8 mouse cellular contexts compared by ENCODE assay signal in genomic region chr10:68136480-68137083, GRCm38 (mm10).
DNase-seq lines count a peak whose midpoint lies in the region; ATAC-seq lines count a peak whose summit lies in the region.

No protein-coding gene starts in this region.

- H3K27ac ChIP-seq in hindbrain, embryonic 12.5 days = peak overlapping the region; percentile 88
- H3K27ac ChIP-seq in lung, embryonic 15.5 days = peak overlapping the region; percentile 93

- H3K27me3 ChIP-seq in hindbrain, embryonic 12.5 days = no peaks in the 10 kb centered on the region
- no peaks in the 10 kb centered on the region for H3K27me3 ChIP-seq in lung, embryonic 15.5 days

- H3K9me3 ChIP-seq in hindbrain, embryonic 12.5 days (replicated peaks) = no peaks in the 10 kb centered on the region
- no peaks in the 10 kb centered on the region for H3K9me3 ChIP-seq in lung, embryonic 15.5 days

- peak; percentile 75 for DNase-seq in WW6 (ENCODE audit: low read depth, low spot score)
- peak; percentile 55 to 62 for DNase-seq in frontal cortex, postnatal 25 days (ENCODE audit: low spot score in 2 of 2)
- peak; percentile 59 to 72 for DNase-seq in layer of hippocampus, postnatal 10 days (ENCODE audit: low spot score in 2 of 2)
- peak; percentile 90 for DNase-seq in ovary, adult 18-20 months (ENCODE audit: low spot score)
- peak; percentile 45 for DNase-seq in thymus, postnatal 14 days

- H3K36me3 ChIP-seq in hindbrain, embryonic 12.5 days = 0 out of 2 replicates have a peak, but pooled peaks cover 7% of the 10 kb centered on the region
- H3K36me3 ChIP-seq in lung, embryonic 15.5 days = peaks cover 18% of the 10 kb centered on the region

- H3K4me3 ChIP-seq in hindbrain, embryonic 12.5 days = peak overlapping the region; percentile 33
- peak overlapping the region; percentile 51 for H3K4me3 ChIP-seq in lung, embryonic 15.5 days

- peak overlapping the region; percentile 65 for H3K4me2 ChIP-seq in hindbrain, embryonic 12.5 days (replicated peaks)
- H3K4me2 ChIP-seq in lung, embryonic 15.5 days = peak overlapping the region; percentile 59

- peak; percentile 84 for ATAC-seq in common myeloid progenitor, adult 5-6 weeks (replicated peaks; ENCODE audit: low read depth, poor library complexity, severe bottlenecking)
- ATAC-seq in hindbrain, embryonic 12.5 days (ENCODE audit: low FRiP score) = peak; percentile 87
- ATAC-seq in lung, embryonic 15.5 days (ENCODE audit: borderline replicate concordance, extremely low read depth, low FRiP score, low TSS enrichment) = peak; percentile 94

- 1% methylated on average over 18 of the region's 18 CpGs for WGBS in hindbrain, embryonic 12.5 days
- WGBS in lung, embryonic 15.5 days = 2% methylated on average over 18 of the region's 18 CpGs

- H3K4me1 ChIP-seq in hindbrain, embryonic 12.5 days = peaks cover 40% of the 10 kb centered on the region
- peaks cover 68% of the 10 kb centered on the region for H3K4me1 ChIP-seq in lung, embryonic 15.5 days

- peak overlapping the region; percentile 56 for H3K9ac ChIP-seq in hindbrain, embryonic 12.5 days
- peak overlapping the region; percentile 45 for H3K9ac ChIP-seq in lung, embryonic 15.5 days

Comparison
In these comparisons a context has a peak if more than half of its experiments do, and no peak if none do; other contexts are left out.
1. Peak in every context shown above with its lines: DNase-seq, ATAC-seq, H3K4me3 ChIP-seq and H3K27ac ChIP-seq.